Mouse (Mus musculus): ENCODE data around the gene Slc9b2. TPM values are rescaled to one million over a fixed set of nuclear protein-coding genes. Genes with fewer than 3 reads are reported as not detected.

Gene Slc9b2
- polyA plus RNA-seq, 1 experiment from 2014 or later, result not detected

GRCm38 (mm10) chr3:135273047-135273446, 34.5 kb upstream of the Slc9b2 start:
- H3K27ac ChIP-seq (ENCODE audit: low read depth), result no peak overlapping the region
- H3K4me3 ChIP-seq (ENCODE audit: low read depth, low read length), result no peak overlapping the region
- 83% methylated on average over 13 of the region's 13 CpGs for WGBS (ENCODE audit: insufficient replicate concordance)
- peaks cover 39% of the 10 kb centered on the region for H3K36me3 ChIP-seq (replicated peaks; ENCODE audit: insufficient read depth, low read length)
- ATAC-seq (no peak), DNase-seq (no peak)
- TF ChIP-seq EP300 (IDR thresholded peaks at IDR 0.05; ENCODE audit: low read depth), result no peak
- no peak for TF ChIP-seq CTCF (IDR thresholded peaks at IDR 0.05; ENCODE audit: low read depth)
- H3K4me2 ChIP-seq (ENCODE audit: low read depth, low read length), result no peak overlapping the region
- no peaks in the 10 kb centered on the region for H3K4me1 ChIP-seq (ENCODE audit: insufficient read depth)
- H3K27me3 ChIP-seq (ENCODE audit: insufficient read depth, low read length), result no peaks in the 10 kb centered on the region
- H3K9ac ChIP-seq (replicated peaks), result no peak overlapping the region
- no peaks in the 10 kb centered on the region for H3K9me3 ChIP-seq (ENCODE audit: low read length)

DNA sequence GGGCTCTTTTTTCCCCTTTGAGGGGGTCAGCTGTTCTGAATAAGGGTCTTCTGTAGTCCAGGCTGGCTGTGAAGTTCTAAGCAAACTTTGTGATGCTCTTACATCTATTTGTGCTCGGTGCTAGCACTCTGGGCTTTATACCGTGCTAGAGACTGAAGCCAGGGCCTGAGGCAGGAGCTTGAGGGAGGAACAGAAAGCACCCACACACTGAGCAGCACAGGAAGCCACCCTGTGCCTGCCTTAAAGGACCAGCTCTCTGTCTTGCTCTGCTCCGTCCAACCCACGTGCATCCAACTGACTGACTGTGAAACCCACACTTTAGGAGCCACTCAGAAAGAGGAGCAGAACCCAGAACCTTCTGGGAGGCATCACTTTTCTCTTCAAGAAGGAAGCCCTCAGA, 27.3 kb upstream of the Slc9b2 start:
- H3K4me3 ChIP-seq (ENCODE audit: low read depth, low read length), result no peak overlapping the region
- ATAC-seq (no peak), DNase-seq (no peak)
- no peaks in the 10 kb centered on the region for H3K27me3 ChIP-seq (ENCODE audit: insufficient read depth, low read length)
- TF ChIP-seq EP300 (IDR thresholded peaks at IDR 0.05; ENCODE audit: low read depth) (no peak), CTCF (IDR thresholded peaks at IDR 0.05; ENCODE audit: low read depth) (no peak)
- H3K27ac ChIP-seq (ENCODE audit: low read depth), result no peak overlapping the region
- no peaks in the 10 kb centered on the region for H3K4me1 ChIP-seq (ENCODE audit: insufficient read depth)
- no peak overlapping the region for H3K4me2 ChIP-seq (ENCODE audit: low read depth, low read length)
- no peaks in the 10 kb centered on the region for H3K36me3 ChIP-seq (replicated peaks; ENCODE audit: insufficient read depth, low read length)
- peaks cover 4% of the 10 kb centered on the region; the same call in 1 of the 2 replicates for H3K9me3 ChIP-seq (ENCODE audit: low read length)
- H3K9ac ChIP-seq (replicated peaks), result no peak overlapping the region
- WGBS (ENCODE audit: insufficient replicate concordance), result 51% methylated on average over 4 of the region's 4 CpGs

- no peaks in the 10 kb centered on the region for H3K27me3 ChIP-seq (ENCODE audit: insufficient read depth, low read length)
- H3K36me3 ChIP-seq (replicated peaks; ENCODE audit: insufficient read depth, low read length), result no peaks in the 10 kb centered on the region
- TF ChIP-seq CTCF (IDR thresholded peaks at IDR 0.05; ENCODE audit: low read depth), result peak; percentile 84
- TF ChIP-seq EP300 (IDR thresholded peaks at IDR 0.05; ENCODE audit: low read depth), result no peak
- H3K4me2 ChIP-seq (ENCODE audit: low read depth, low read length), result no peak within 1 kb of the TSS
- DNase-seq (peak; percentile 67), ATAC-seq (peak; percentile 62)
- WGBS (ENCODE audit: insufficient replicate concordance), result 26% methylated on average over 14 of the region's 14 CpGs
- no peak within 1 kb of the TSS for H3K4me3 ChIP-seq (ENCODE audit: low read depth, low read length)
- peaks cover 4% of the 10 kb centered on the region; the same call in 1 of the 2 replicates for H3K9me3 ChIP-seq (ENCODE audit: low read length)
- no peak within 1 kb of the TSS for H3K27ac ChIP-seq (ENCODE audit: low read depth)
- no peak within 1 kb of the TSS for H3K9ac ChIP-seq (replicated peaks)
- H3K4me1 ChIP-seq (ENCODE audit: insufficient read depth), result no peaks in the 10 kb centered on the region
Observed at GRCm38 (mm10) chr3:135280669-135281415, 26.7 kb upstream of the Slc9b2 start, which contains the start of gene Bdh2. Gene Bdh2 (plus strand): TSS chr3:135281221.

GRCm38 (mm10) chr3:135281701-135282100, 25.8 kb upstream of the Slc9b2 start:
- H3K36me3 ChIP-seq (replicated peaks; ENCODE audit: insufficient read depth, low read length), result no peaks in the 10 kb centered on the region
- ATAC-seq (no peak), DNase-seq (no peak)
- TF ChIP-seq EP300 (IDR thresholded peaks at IDR 0.05; ENCODE audit: low read depth), result no peak
- TF ChIP-seq CTCF (IDR thresholded peaks at IDR 0.05; ENCODE audit: low read depth), result no peak
- no peak overlapping the region for H3K4me3 ChIP-seq (ENCODE audit: low read depth, low read length)
- no peaks in the 10 kb centered on the region for H3K27me3 ChIP-seq (ENCODE audit: insufficient read depth, low read length)
- no peak overlapping the region for H3K27ac ChIP-seq (ENCODE audit: low read depth)
- no peak overlapping the region for H3K9ac ChIP-seq (replicated peaks)
- 75% methylated on average over 8 of the region's 8 CpGs for WGBS (ENCODE audit: insufficient replicate concordance)
- H3K4me2 ChIP-seq (ENCODE audit: low read depth, low read length), result no peak overlapping the region
- H3K9me3 ChIP-seq (ENCODE audit: low read length), result peaks cover 4% of the 10 kb centered on the region; the same call in 1 of the 2 replicates
- H3K4me1 ChIP-seq (ENCODE audit: insufficient read depth), result no peaks in the 10 kb centered on the region

DNA sequence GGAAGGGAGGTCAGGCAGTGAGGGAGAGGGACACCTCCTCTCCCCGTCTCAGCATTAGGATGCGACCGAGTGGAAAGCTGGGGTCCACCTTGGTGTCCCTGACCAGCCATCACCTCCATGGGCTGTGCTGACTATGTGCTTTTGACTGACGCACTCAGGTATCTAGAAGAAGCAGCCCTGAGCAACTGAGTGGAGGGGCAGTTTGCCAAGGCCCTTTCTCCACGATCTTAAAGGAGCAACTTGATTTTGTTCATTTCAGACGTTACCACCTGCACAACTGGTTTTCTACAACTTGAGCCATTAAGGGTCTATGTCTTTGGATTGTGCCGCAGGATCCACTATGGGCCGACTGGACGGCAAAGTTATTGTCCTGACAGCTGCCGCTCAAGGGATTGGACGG, 22.2 kb upstream of the Slc9b2 start:
- Histone ChIP-seq H3K4me3 (ENCODE audit: low read depth, low read length) (no peak overlapping the region), H3K9ac (replicated peaks) (no peak overlapping the region), H3K4me2 (ENCODE audit: low read depth, low read length) (no peak overlapping the region), H3K36me3 (replicated peaks; ENCODE audit: insufficient read depth, low read length) (no peaks in the 10 kb centered on the region), H3K4me1 (ENCODE audit: insufficient read depth) (no peaks in the 10 kb centered on the region), H3K27ac (ENCODE audit: low read depth) (no peak overlapping the region), H3K27me3 (ENCODE audit: insufficient read depth, low read length) (no peaks in the 10 kb centered on the region), H3K9me3 (ENCODE audit: low read length) (no peaks in the 10 kb centered on the region)
- TF ChIP-seq EP300 (IDR thresholded peaks at IDR 0.05; ENCODE audit: low read depth), result no peak
- DNase-seq (no peak), ATAC-seq (no peak)
- WGBS (ENCODE audit: insufficient replicate concordance), result 81% methylated on average over 11 of the region's 11 CpGs

GRCm38 (mm10) chr3:135285807-135286206, 21.7 kb upstream of the Slc9b2 start:
- 75% methylated on average over 3 of the region's 3 CpGs for WGBS (ENCODE audit: insufficient replicate concordance)

More at GRCm38 (mm10) chr3:135285807-135286206, 21.7 kb upstream of the Slc9b2 start:
- Histone ChIP-seq H3K4me1 (ENCODE audit: insufficient read depth) (no peaks in the 10 kb centered on the region), H3K9me3 (ENCODE audit: low read length) (no peaks in the 10 kb centered on the region), H3K36me3 (replicated peaks; ENCODE audit: insufficient read depth, low read length) (no peaks in the 10 kb centered on the region), H3K9ac (replicated peaks) (no peak overlapping the region), H3K27ac (ENCODE audit: low read depth) (no peak overlapping the region), H3K4me3 (ENCODE audit: low read depth, low read length) (no peak overlapping the region), H3K4me2 (ENCODE audit: low read depth, low read length) (no peak overlapping the region), H3K27me3 (ENCODE audit: insufficient read depth, low read length) (no peaks in the 10 kb centered on the region)
- DNase-seq, result no peak
- TF ChIP-seq EP300 (IDR thresholded peaks at IDR 0.05; ENCODE audit: low read depth), result no peak
- no peak for ATAC-seq

Data from liver, postnatal 0 days (tissue).